Mouse (Mus musculus): ENCODE measurements around the gene Cacna2d3.

The Cacna2d3 gene

GRCm38 (mm10) chr14:29005228-29005840, 716.3 kb downstream of the Cacna2d3 start:
- DNase-seq (ENCODE audit: low spot score) = no peak

DNA sequence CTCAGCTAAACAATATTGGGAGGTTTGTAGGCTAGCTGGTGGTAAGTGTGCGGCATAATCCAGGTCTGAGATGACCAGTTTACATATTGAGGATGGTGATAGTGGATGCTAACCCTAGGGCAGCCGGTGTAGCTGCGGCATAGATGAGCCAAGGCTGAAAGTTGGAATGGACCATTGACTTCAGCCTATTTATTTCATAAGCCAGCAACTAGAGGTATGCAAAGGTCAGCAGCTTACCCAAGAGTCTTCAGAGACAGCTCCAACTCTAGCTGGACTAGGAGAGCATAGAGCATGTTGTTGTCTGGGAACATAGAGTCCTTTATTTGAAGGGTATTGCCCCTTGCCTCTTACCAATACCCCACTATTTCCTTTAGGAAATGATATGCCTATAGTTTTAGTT, 725.1 kb downstream of the Cacna2d3 start:
- no peak for DNase-seq (ENCODE audit: low spot score)

- DNase-seq (ENCODE audit: low spot score) = no peak
Measured at GRCm38 (mm10) chr14:28988211-28988900, 733.3 kb downstream of the Cacna2d3 start.

- no peak for DNase-seq (ENCODE audit: low spot score)
Measured at GRCm38 (mm10) chr14:28984276-28984675, 737.4 kb downstream of the Cacna2d3 start.

DNA sequence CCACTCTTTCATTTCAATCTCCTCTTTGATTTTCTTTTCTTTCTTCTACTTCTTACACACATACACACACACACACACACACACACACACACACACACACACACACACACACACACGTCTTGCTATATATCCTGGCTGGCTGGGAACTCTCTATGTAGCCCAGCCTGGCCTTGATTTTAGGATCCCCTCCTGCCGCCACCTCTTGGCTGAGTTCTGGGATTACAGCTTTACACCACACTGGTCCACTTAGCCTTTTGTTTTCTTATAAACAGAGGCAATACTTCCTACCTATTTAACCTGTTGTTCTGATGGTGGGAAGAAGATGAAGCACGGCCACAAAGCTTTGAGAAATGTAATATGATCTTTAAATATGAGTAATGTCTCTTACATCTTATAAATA, 741.2 kb downstream of the Cacna2d3 start:
- DNase-seq (ENCODE audit: low spot score) = no peak

GRCm38 (mm10) chr14:28979230-28979629, 742.4 kb downstream of the Cacna2d3 start:
- DNase-seq (ENCODE audit: low spot score) = no peak

DNA sequence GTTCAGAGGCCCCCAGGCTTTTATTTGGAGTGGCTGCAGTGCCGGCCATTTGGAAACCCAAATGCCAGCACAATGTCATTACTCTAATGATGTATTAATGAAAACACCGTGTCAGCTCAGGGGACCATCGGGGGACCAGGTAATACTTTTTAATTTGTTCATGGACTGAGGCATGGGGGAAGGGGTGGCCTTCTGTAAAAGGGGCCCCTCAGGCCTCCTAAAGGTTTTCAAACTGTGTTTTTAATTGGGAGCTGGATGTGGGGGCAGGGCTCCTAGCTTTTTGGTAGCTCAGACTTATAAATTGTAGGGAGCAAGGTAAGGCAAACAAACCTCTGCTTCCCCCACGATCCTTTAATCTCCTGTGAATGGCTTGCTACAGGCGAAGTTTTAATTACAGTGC, 749.0 kb downstream of the Cacna2d3 start:
- no peak for DNase-seq (ENCODE audit: low spot score)

DNA sequence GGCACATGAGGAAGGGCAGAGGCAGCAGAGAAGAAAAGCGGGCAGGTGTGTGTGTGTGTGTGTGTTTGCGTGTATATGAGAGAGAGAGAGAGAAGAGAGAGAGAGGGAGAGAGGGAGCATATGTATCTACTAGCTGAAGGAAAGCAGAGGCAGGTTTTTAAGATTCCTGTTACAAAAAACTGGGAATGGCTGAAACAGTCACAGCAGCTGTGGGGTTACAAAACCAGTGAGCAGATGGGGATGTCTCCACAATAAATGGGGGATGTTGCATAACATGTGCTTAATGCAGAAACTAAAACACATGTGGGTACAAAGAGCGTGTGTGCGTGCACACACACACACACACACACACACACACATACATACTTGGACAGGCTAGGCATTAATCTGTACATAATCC, 752.4 kb downstream of the Cacna2d3 start:
- DNase-seq (ENCODE audit: low spot score) = no peak

DNA sequence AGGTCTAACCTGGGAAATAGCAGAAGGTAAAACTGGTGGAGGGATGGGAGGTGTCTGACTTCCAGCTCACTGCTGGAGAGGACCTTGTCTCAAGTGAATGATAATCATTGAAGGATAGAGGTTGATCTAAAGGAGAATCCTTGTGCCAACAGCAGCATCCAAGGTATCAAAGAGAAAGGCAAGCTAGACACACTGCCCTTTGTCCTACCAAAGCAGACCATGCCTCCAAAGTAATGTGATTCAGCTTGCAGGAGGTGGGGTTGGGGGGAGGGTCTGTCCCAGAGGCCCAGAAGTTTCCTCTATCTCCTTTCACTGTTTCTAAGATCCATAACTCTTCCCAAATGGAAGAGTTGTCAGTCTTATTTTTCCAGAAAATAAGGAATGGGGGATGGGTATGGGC, 754.8 kb downstream of the Cacna2d3 start:
- DNase-seq (ENCODE audit: low spot score) = no peak

DNA sequence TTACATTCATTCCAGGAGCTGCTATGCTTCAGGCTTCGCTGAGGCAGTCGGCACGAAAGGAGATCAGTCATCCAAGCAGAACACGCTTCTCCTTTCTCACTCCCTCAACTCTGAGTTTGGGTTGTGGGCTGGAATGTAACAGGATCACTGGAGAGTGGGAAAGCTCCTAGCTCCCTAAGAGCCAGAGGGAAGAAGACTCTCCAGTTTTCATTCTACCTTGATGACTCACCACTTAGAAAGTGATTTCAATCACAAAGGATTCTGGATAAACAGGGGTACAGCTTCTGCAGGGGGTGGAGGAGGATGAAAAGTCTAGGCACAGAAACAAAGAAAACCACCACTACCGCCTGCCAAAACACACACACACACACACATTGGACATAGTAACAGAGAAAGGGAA, 760.3 kb downstream of the Cacna2d3 start:
- no peak for DNase-seq (ENCODE audit: low spot score)

- no peak for DNase-seq (ENCODE audit: low spot score)
Measured at GRCm38 (mm10) chr14:28959042-28959441, 762.6 kb downstream of the Cacna2d3 start.

- no peak for DNase-seq (ENCODE audit: low spot score)
Measured at GRCm38 (mm10) chr14:28958131-28959015, 763.3 kb downstream of the Cacna2d3 start.

GRCm38 (mm10) chr14:28955181-28955580, 766.5 kb downstream of the Cacna2d3 start:
- no peak for DNase-seq (ENCODE audit: low spot score)

DNA sequence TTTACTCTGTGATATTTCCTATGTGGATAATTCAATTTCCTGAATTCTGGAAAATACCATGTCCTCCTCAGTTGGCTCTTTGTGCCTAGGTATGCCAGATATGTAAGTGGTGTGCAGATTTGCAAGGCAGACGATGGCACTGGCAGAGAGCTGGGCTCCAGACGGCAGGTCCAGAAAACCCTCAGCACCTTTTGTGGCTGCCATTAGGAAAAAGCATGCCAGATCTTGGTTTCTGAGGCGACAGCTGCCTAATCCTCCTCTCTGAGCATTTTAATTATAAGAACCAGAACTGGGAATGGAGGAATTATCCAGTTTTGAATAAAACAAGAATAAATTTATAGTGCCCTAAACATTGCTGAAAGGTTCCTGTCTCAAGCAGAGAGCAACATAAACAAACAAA, 767.1 kb downstream of the Cacna2d3 start:
- no peak for DNase-seq (ENCODE audit: low spot score)

- no peak for DNase-seq (ENCODE audit: low spot score)
Measured at GRCm38 (mm10) chr14:28954086-28954485, 767.6 kb downstream of the Cacna2d3 start.

DNA sequence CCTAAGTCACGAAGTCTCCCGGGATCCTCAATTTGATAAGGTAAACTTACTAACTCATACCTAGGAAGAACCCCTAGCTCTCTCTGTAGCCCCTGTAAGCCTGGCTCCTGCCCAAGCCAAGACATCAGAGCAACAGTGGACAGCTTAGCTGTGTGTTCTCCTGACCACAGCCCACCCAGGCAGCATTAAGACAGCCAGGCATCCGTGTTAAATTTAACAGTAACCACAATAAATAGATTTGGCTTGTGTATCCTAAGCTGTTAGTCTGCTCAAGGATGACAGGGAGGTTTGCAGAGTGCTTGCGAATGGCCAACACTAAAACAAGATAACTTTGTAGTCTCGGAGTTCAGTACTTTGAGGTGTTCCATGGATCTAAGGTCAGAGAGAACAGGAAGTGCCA, 768.3 kb downstream of the Cacna2d3 start:
- DNase-seq (ENCODE audit: low spot score) = no peak

DNA sequence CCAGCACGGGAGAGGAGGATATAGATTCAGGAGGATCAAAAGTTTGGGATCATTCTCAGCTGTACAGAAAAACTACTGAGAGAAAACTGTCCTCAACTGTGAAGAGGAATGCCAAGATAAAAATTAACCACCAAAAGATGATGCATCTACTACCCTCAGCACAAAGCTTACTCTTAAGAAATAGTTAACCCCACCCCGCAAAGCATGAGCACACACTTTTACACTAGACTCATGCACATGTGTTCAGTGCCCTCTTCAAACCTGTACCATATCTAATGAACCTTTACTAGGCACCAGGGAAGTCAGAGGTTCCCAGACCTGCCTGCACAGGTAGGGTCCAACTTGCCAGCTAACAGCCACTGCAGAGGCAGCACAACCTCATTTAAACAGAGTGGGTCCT, 771.2 kb downstream of the Cacna2d3 start:
- DNase-seq (ENCODE audit: low spot score) = no peak

GRCm38 (mm10) chr14:28949785-28950184, 771.9 kb downstream of the Cacna2d3 start:
- no peak for DNase-seq (ENCODE audit: low spot score)

DNA sequence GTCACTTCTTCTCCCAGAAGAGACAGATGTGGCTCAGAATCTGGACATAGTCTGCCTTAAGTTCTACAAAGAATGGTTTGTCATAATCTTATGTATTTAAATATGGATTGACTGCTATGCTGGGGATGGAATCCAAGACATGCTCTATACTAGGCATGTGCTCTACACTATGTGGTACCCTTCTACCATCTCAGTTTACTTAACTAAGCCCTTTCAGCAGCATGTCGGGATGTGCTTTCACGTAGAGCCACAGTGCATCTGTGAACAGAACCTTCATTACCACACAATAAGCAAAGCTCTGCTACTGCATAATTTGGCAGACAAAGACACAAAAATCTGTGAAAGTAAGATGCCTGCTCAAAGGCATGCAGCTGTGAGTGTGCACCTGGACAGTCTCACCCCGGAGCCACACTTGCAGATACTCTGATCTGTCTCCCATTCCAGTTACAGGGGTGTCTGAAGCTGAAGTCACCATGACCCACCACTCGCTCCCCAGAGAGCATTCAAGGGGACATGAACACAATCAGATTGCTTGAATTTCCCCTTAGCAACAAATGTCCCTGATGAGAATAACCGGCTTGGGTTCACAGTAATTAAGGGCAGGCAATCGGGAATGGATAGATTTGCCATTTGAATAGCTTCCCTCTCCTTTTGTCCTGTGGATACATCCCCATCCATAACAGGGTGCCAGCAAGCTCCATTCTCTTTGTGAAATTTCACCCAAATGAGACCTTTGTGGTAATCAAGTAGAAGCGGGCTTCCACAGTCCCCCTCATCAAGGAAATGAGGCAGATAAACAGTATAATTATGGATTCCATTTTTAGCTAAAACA, 773.4 kb downstream of the Cacna2d3 start:
- DNase-seq (ENCODE audit: low spot score) = no peak

DNA sequence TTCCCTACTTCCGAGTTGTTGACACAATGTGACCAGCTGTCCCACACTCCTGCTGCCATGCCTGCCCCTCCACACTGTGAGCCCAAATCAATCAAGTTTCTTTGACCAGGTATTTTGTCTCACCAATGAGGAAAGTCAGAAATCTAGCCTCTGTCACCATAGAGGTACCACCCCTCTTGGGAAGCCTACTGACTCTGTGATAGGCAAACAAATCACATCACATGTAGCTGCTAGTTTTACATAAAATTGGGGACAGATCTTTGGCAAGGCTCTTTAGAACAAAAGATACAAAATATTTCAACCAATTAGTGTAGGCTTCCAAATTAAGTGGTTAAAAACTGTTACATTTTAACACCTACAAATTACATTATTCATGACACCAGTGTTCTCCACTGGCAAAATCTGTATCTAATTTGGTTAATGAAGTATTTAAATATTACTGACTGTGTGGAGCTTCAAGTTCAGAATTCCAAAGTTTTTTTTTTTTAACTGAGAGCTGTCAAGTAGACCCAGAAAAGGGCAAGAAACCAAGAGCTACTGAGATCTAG, 788.8 kb downstream of the Cacna2d3 start:
- no peak for DNase-seq (ENCODE audit: low spot score)

GRCm38 (mm10) chr14:28923180-28923961, 798.3 kb downstream of the Cacna2d3 start:
- no peak for DNase-seq (ENCODE audit: low spot score)

Data from c-Kit-positive CD71-positive TER-119-positive erythroid progenitor cells, embryonic 14.5 days (primary cell).